Mouse (Mus musculus): ENCODE results near the gene Lcor.

Gene Lcor

DNA sequence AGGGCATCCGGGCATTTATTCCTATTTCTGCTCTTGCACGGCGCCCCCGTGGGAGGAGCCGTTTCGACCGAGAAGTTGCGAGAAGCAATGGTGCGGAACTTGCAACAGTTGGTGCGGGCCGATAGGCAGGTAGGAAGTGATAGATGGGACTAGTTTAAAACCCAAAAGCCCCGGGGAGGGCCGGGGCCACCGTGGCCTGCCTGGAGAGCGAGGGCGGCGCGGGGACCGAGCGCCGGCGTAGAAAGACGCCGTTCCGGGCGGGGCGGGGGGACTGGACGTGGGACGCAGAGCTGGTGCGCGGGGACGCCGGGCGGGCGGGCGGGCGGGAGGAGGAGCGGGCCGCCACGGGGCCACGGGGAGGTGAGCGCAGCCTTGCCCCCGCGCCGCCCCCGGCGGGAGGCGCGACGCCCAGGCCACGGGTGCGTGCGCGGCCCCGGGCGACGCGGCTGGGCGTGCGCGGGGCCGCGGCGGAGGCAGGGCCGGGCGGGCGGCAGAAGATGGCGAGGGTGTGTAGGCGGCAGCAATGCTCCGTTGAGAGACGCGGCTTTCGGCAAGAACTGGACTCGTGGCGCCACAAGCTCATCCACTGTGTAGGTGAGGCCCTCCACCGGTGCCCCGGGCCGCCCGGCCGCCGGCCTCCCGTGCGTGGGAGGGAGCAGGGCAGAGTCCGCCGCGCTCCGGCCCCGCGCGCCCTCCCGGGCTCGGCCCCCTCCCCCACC is at the start of gene Lcor:
Gene Lcor, plus strand, starts transcription at position 448 of the 719 bp plus-strand sequence.
- DNase-seq = peak; percentile 92

DNA sequence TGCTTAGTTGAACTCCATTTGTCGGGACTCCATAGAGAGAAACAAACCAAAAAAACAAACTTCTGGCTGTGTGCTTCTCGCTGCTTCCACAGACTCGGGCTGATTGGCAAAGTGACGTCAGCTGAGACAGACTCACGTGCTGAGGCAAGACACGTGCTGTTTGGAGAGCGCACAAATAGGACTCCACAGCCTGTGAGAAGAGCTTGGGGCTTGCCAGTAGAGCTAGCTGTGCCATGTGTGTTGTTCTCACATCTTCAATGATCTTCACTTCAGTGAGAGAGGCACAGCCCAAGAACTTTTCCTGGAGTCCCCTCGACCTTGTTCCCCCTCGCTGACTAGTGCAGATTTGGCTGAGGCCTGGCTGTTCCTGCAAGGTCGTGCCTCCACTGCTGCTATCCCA is 47.1 kb upstream of the Lcor start:
- DNase-seq = no peak

DNA sequence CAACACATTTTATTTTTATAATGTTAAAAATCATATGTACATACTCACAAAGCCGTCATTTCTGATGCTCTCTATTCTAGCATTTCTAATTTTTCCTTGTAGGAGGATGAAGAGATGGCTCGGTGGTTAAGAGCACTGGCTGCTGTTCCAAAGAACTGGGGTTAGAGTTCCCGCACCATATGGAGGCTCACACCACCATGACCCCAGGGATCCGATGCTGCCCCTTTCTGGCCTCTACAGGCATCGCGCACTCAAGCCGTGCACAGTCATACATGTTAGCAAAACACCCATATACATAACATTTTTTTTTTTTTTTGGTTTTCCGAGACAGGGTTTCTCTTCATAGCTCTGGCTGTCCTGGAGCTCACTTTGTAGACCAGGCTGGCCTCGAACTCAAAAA is 46.0 kb upstream of the Lcor start:
- DNase-seq = no peak

DNA sequence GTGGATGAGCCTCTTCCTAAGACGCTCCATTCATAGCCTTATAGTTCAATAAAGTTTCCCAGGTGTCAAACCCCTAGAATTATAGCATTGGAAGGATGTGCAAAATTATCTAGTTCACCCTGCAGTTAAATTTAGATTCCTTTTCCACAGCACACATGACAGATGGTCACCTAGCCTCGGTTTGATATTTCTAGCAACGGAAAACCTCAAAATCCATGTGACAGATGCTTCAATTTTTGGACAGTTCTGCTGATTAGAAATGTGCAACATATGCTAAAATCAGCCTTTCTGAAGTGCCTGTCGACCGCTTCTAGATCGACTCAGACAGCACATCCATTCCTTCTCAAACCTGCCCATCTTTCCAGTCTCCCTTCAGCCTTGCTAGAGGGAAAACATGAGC is 43.5 kb upstream of the Lcor start:
- DNase-seq = no peak

DNA sequence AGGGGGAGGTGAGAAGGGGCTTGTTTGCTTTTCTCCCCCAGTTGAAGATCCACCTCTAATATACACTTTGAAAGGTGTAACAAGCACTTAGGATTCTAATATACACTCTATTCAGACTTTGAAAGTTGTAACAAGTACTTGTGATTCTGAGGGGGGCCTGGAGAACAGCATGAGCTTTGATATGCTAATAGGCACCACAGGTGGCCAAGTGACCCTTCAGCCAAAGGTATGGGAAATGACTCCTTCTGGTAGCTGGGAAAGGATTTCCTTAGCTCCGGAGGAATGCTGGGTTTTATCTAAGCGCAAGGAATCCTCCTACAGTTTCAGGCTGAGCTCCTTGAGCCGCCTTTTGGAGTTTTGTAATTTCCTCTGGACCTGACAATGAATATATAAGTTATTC is 41.0 kb upstream of the Lcor start:
- no peak for DNase-seq

DNA sequence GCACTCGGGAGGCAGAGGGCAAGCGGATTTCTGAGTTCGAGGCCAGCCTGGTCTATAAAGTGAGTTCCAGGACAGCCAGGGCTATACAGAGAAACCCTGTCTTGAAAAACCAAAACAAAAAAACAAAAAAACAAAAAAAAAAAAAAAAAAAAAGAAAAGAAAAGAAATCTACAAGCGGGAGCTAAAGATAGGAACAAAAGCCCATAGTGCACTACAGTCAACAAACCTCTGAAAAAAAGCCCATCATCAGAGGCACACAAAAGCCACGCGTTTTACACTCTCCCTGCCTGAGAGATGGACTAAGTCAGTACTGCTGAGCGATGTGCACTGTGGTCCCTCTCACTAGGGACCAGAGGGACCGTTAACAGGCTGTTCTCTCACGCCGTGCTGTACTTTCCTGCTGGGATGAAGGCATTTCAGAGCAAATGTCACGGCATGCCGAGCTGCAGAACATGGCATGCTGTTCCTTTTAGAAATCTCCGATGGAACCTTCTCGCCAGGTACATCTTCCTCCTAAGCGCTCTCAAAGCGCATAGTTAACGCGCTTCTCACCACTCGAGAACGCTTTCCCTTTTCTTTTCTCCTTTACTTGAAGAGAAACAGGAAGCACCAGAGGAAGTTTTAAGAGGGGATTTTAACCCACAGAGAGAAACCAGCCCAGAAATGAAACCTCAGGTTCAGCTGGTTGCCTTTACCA is 40.4 kb upstream of the Lcor start:
- no peak for DNase-seq

DNA sequence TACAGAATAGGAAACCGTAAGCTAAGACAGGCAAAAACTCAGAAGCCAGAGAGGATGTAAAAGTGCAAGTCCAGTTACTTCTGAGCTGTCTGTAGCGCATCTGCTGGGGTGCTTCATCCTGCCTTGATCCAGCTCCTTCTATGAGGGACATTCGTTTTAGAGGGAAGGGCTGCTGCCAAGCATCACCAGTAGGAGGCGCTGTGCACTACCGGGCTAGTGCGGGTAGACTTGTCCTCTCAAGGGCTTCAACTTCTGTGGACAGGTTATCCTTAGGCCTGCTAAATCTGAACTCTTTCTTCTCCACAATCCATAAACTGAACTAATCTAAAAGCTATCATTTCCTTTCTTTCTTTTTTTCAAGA is 39.8 kb upstream of the Lcor start:
- peak; percentile 72 for DNase-seq

DNA sequence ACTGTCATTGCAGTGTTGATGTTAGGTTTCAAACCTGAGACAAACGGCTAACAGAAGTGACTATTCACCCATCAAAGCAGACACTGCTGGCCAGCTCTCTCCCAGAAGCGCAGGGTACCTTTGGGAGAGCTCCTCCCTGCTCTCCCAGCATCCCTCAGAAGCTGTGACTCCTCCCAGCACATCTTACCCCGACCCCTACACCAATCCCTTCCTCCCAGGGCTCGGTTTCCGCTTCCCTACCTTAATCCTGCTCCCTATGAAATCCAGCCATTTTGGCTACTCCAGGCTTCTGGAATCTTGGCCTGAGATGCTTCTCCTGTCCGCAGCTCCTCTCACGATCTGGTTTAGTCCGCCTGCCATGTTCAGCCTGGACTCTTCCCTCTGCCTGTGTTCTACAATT is 37.9 kb upstream of the Lcor start:
- DNase-seq = no peak

DNA sequence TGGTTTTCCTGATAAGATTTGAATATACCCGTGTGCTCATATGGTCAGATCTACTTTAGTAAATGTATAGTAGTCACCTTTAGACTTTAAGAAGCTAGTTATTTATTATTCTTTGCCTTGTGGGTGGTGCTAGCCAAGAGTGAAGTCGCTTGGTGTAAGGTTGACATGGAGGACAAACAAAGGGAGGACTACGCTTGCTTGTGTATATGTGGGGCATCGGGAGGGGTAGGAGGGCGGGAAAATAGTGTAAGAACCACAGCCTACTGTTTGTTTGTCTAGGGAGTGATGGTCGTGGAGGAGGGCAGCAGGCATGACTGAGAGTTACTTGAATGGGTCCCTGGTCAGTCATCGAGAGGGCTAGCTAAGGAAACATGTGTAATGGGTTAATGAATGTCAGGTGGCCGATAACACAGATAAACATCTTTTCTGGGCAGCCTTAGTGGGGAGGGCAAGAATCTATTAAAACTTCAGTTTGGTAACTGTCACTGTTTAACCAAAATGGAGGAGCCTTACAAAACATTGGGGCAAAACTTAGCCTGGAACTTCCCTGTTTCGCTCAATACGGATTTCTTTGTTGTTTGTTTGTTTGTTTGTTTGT is 37.3 kb upstream of the Lcor start:
- no peak for DNase-seq

DNA sequence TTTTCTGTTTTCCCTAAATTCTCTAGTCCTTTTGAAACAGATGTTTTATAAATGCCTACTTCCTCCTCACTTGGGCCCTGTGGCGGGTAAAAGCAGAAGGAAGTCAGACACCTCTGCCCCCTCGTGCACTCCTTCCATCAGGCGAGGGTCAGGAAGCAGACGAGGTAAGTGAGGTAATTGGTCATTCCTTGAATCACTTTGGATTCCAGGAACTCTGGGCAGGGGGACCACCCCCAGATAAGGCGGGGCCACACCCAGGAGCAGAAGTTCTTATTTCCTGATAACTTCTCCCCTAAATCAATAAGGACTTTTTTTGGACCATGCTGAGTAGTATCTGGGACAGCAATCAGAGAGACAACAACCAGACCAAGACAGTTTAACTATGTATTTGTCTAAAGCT is 36.7 kb upstream of the Lcor start:
- DNase-seq = no peak

DNA sequence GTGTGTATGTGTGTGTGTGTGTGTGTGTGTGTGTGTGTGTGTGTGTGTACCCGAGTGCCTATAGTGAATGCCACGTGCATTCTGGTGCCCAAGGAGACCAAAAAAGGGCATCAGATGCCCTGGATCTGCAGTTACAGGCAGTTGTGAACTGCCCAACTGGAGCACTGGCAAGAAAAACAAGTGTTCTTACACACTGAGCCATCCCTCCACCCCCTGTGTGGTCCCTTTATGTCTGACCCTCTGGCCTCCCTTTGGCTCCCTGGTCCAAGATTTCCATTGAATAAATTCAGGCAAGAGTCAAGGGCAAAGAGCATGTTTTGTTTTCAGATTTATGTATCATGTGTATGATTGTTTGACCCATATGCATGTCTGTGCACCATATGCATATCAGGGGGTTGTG is 35.3 kb upstream of the Lcor start:
- no peak for DNase-seq

DNA sequence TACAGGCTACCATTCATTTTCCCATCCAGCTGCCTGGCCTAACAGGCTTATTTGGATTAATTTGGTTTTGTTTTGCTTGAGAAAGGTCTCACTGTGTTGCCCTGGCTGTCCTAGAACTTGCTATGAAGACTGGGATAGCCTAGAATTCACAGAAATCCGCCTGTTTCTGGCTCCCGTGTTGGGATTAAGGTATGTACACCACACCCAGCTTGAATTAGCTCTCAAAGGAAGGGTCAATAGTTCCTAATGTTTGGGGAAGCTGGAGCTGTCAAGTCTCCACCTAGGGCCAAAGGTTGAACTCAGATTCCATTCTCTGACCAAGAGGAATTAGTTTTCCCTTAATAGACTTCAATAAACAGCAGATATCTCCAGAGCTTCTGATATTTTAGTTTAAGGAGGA is 34.7 kb upstream of the Lcor start:
- no peak for DNase-seq

DNA sequence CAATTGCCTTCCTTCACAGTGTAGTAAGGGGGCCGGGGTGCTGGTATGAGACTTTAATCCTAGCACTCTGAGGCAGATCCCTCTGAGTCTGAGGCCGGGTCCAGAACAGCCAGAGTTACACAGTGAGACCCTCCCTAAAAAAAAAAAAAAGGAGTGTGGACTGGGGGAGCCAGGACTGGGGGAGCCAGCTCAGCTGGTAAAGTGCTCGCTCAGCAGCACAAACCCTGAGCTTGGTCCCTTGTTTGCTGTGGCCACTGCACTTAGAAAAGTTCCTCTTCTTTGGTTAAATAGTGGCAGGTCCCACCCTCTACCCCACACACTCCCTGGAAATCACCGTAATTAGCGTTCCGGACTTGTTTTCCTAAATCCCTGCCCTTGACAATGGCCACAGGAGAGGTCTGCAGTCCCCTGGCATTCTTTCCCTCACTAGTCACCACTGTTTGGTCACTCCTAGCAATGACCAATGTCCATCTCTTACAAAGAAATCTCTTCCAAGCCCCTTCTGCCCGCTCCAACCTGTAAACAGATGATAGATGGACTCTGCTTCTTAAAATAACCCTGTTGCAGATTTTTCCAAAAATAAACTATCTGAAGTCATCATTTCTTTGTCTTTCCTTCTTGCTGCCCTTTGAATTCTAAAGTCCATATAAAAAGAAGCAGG is 32.9 kb upstream of the Lcor start:
- no peak for DNase-seq

DNA sequence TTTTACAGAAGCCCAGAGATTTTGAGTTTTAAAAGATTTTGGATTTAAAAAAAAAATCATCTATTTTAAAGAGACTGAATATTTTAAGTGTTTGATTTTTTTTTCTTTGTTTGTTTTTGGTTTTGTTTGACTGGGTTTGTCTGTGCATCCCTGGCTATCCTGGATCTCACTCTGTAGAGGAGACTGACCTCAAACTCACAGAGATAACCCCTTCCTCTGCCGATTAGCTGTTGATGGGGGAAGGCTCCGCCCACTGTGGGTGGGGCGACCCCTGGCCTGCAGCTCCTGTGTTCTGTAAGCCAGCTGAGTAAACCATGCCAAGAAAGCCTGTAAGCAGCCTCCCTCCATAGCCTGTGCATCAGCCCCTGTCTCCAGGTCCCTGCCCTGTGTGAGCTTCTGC is 30.3 kb upstream of the Lcor start:
- DNase-seq = peak; percentile 23

DNA sequence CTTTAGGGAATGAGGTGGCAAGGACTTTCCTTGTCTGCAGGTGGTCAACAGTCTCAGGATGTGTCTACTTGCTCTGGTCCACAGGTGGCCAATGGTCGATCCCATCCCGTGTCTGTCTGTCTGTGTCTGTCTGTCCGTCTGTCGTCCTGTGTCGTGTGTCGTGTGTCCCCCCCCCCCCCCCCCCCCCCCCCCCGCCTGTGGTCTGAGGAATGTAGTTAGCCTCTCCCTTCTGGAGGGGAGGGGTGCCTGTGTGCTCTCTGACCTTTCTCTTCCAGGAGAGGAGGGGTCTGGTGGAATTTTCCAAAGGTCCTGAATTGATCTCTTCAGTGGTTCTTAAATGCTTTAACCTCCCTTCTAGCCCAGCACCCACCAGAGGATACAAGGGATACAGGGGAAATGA is 27.8 kb upstream of the Lcor start:
- DNase-seq = no peak

DNA sequence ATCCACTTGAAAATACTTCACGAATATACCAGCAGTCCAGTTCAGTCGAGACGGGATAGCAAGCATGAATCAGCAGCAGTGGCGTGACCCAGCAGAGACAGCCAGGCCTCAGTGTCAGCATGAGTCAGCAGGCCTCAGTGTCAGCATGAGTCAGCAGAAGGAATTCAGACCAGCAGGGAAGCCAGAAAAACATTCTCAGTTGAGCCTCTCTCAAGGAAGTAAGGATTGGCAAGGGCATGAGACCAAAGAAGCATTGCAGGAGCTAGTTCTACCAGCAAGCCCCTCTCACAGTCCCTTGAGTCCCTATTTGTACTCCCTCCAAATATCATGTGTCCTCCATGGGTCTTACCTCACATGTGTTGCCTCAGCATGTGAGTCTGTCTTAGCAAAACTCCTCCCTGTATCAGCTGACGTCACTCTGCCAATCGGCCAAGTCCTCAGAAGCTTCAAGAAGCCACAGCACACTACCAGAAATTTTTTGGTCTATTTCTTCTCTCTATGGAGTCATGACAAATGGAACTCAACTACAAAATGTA is 27.3 kb upstream of the Lcor start:
- peak; percentile 33 for DNase-seq

DNA sequence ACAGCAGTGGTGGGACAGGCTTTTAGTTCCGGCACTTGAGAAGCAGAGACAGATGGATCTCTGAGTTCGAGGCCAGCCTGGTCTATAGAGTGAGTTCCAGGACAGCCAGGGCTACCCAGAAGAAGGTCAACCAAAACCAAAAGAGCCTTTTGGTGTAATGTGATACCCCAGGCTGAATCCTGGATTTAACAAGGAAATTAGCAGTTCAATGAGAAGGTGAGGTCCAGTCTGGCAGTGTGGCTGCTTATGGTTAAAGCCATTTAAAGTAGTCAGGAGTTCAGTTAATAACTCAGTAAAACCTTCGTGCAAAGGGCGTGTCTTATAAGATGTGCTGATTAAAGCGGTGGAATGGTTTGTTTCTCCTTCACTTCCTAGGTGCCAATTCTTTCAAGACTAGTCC is 25.3 kb upstream of the Lcor start:
- no peak for DNase-seq

DNA sequence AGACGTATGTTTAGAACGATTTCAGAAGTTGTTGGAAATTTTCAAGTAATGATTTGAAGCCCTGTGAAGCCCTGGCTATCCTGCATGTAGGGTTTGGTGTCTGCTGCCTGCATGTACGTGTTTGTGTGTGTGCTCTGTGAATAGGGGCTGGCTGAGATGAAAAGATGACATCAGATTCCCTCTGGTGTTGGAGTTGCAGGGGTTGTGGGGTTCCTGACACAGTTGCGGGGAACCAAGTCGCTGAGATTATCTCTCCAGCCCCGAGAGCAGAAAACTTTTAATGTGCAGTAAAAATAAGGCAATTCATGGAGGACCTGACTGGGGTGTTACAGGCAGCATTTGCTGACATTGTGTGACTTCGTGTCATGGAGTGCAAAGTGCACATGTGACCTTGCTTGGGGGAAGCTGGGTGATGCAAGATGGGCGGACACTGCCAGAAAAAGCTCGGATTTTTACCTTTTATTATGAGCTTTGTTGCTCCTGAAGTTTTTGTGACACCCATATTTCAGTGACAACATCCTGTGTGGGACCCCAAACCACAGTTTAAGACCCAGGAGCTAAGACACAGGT is 20.2 kb upstream of the Lcor start:
- DNase-seq = no peak

DNA sequence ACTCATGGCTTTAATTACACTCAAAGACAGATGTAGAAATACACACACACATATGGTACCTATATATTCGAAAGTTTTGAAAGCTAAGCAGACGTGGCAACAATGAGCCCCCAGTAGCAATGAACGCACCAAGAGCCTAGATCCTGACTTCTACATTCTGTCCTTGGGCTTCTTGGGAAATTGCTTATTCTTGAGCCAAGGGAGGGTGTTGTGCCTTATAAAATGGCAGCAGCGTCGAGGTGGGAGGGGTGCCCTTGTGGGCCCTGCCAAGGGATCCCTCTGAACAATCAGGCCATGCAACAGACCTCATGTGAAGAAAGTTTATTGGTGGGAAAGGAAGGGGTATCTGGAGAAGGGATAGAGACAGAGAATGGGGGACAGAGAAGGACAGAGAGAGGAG is 18.6 kb upstream of the Lcor start:
- DNase-seq = no peak

DNA sequence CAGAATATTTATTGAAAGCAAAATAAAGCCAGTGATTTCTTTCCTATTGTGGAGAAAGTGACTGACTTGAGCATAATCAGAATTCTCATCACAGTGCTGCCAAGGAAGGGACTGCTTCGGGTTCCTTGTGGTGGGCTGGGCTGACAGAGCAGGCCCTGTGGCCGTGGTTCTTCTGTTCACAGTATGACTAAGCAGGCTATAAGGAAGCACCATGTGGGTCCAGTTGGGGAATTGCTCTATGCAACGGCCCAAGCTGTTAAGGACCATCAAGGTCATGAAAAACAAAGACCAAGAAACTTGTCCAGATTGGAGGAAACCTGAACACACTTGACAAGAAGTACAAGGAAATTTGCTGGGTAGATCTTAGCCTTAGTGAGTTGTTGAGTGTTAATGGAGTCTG is 16.0 kb upstream of the Lcor start:
- DNase-seq = no peak

DNA sequence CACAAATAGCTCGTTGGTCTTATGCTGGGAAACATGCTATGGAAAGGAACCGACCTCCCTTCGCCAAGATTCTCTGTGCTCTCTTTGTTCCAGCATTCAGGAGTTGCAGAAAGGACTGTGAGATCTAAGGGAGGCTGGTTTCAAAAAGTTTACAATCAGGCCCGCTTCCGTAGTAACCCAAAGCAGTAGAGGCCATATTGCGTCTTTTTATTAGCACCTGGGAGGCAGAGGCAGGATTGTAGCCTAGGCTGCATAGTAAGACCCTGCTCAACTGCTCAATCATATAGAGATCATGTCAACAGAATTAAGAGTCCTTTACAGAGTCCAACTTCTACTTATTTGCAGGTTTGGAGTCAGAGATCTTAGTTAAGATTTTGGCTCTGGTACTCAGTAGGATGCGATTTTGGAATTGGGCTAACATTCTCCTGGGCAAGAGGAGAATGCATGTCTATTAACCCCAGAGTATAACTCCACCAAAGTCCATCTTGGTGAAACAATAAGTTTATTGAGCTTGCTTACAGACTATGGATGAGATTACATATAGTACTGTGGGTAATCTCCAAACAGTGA is 8.8 kb upstream of the Lcor start:
- no peak for DNase-seq

DNA sequence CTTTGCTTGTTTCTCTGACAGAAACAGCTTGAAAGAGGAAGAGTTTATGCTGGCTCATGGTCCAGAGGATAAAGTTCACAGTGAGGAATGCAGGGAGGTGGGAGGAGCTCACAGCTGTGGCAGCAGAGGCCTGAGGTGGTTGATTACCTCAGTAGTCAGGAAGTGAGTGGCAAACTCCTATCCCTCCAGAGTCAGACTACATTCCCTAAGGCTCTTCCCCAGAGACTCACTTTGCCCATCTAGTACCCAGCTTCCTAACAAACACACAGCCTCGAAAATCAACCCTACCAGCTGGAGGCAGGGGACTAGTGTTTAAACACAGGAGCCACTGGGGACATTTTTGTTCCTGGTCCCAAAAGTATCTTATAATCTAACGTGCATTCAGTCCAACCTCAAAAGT is 7.5 kb upstream of the Lcor start:
- DNase-seq = no peak
